Mouse (Mus musculus): ENCODE measurements around the gene Elavl1.
"Not testable (repeated sequence)": the region's sequence is repeated elsewhere in the genome, so short reads cannot be mapped to it uniquely, and the experiment has no call there.

Gene Elavl1

GRCm38 (mm10) chr8:4324983-4325750 lies at the start of gene Elavl1, which contains the start of gene Ccl25:
Elavl1 (minus strand) TSS chr8:4325413.
Ccl25 (plus strand) TSS chr8:4325210.
- in situ Hi-C loops (cut with MboI; ENCODE audit: low sequenced_read_pairs), result no loop called here

- in situ Hi-C loops (cut with MboI; ENCODE audit: low sequenced_read_pairs), result no loop called here
Measured at GRCm38 (mm10) chr8:4372657-4373056, 47.4 kb upstream of the Elavl1 start.

GRCm38 (mm10) chr8:4370078-4370477 lies 44.9 kb upstream of the Elavl1 start:
- in situ Hi-C loops (cut with MboI; ENCODE audit: low sequenced_read_pairs), result no loop called here

- in situ Hi-C loops (cut with MboI; ENCODE audit: low sequenced_read_pairs), result no loop called here
Measured at GRCm38 (mm10) chr8:4368470-4368869, 43.3 kb upstream of the Elavl1 start.

- in situ Hi-C loops (cut with MboI; ENCODE audit: low sequenced_read_pairs), result no loop called here
Measured at GRCm38 (mm10) chr8:4367808-4368207, 42.6 kb upstream of the Elavl1 start.

- in situ Hi-C loops (cut with MboI; ENCODE audit: low sequenced_read_pairs), result no loop called here
Measured at GRCm38 (mm10) chr8:4366189-4366588, 41.0 kb upstream of the Elavl1 start.

- in situ Hi-C loops (cut with MboI; ENCODE audit: low sequenced_read_pairs), result no loop called here
Measured at GRCm38 (mm10) chr8:4360922-4361321, 35.7 kb upstream of the Elavl1 start.

- in situ Hi-C loops (cut with MboI; ENCODE audit: low sequenced_read_pairs), result no loop called here
Measured at GRCm38 (mm10) chr8:4359362-4359761, 34.1 kb upstream of the Elavl1 start.

GRCm38 (mm10) chr8:4355455-4355854 lies 30.2 kb upstream of the Elavl1 start:
- in situ Hi-C loops (cut with MboI; ENCODE audit: low sequenced_read_pairs), result no loop called here

GRCm38 (mm10) chr8:4354516-4354915 lies 29.3 kb upstream of the Elavl1 start:
- in situ Hi-C loops (cut with MboI; ENCODE audit: low sequenced_read_pairs), result no loop called here

- in situ Hi-C loops (cut with MboI; ENCODE audit: low sequenced_read_pairs), result no loop called here
Measured at GRCm38 (mm10) chr8:4353741-4354140, 28.5 kb upstream of the Elavl1 start.

- in situ Hi-C loops (cut with MboI; ENCODE audit: low sequenced_read_pairs), result not testable (repeated sequence)
Measured at GRCm38 (mm10) chr8:4352562-4352961, 27.3 kb upstream of the Elavl1 start.

GRCm38 (mm10) chr8:4350618-4351017 lies 25.4 kb upstream of the Elavl1 start:
- in situ Hi-C loops (cut with MboI; ENCODE audit: low sequenced_read_pairs), result no loop called here

GRCm38 (mm10) chr8:4349335-4349734 lies 24.1 kb upstream of the Elavl1 start:
- in situ Hi-C loops (cut with MboI; ENCODE audit: low sequenced_read_pairs), result no loop called here

- in situ Hi-C loops (cut with MboI; ENCODE audit: low sequenced_read_pairs), result no loop called here
Measured at GRCm38 (mm10) chr8:4348275-4348674, 23.1 kb upstream of the Elavl1 start.

GRCm38 (mm10) chr8:4347661-4348060 lies 22.4 kb upstream of the Elavl1 start:
- in situ Hi-C loops (cut with MboI; ENCODE audit: low sequenced_read_pairs), result no loop called here

- in situ Hi-C loops (cut with MboI; ENCODE audit: low sequenced_read_pairs), result no loop called here
Measured at GRCm38 (mm10) chr8:4340207-4340606, 15.0 kb upstream of the Elavl1 start.

GRCm38 (mm10) chr8:4335678-4336077 lies 10.5 kb upstream of the Elavl1 start:
- in situ Hi-C loops (cut with MboI; ENCODE audit: low sequenced_read_pairs), result no loop called here

GRCm38 (mm10) chr8:4333966-4334365 lies 8.8 kb upstream of the Elavl1 start:
- in situ Hi-C loops (cut with MboI; ENCODE audit: low sequenced_read_pairs), result no loop called here

- in situ Hi-C loops (cut with MboI; ENCODE audit: low sequenced_read_pairs), result no loop called here
Measured at GRCm38 (mm10) chr8:4329000-4329399, 3.8 kb upstream of the Elavl1 start.

- in situ Hi-C loops (cut with MboI; ENCODE audit: low sequenced_read_pairs), result no loop called here
Measured at GRCm38 (mm10) chr8:4325751-4326036, 481 bp upstream of the Elavl1 start.

- in situ Hi-C loops (cut with MboI; ENCODE audit: low sequenced_read_pairs), result no loop called here
Measured at GRCm38 (mm10) chr8:4324525-4324924, 688 bp downstream of the Elavl1 start.

- in situ Hi-C loops (cut with MboI; ENCODE audit: low sequenced_read_pairs), result no loop called here
Measured at GRCm38 (mm10) chr8:4323917-4324316, 1.3 kb downstream of the Elavl1 start.
